Mouse (Mus musculus) MEL (cell line): ENCODE results near the gene Fbp2. TPM values are rescaled to one million over a fixed set of nuclear protein-coding genes. Genes with fewer than 3 reads are reported as not detected.

Source experiments
- DNase-seq: peaks from one replicate; pipeline ENCODE4 v3.0.0; 2011; ENCODE audit warnings: low read depth, low spot score
- H3K27ac ChIP-seq: 2 replicates; pipeline ENCODE4 v1.5.1; 2012; ENCODE audit warnings: low read depth, mild to moderate bottlenecking, control low read depth, low read length, moderate library complexity; ENCODE audit not compliant: control insufficient read depth
- H3K27me3 ChIP-seq, 2 experiments: fragments of 150-350 bp in 1 of 2; sonication (generic) in 1 of 2; 2 replicates each; pipeline ENCODE4 v1.6.1; 2012; ENCODE audit warnings: low read length in 2 of 2, mild to moderate bottlenecking in 2 of 2, improper control_type of control experiment in 1 of 2, moderate library complexity in 1 of 2; ENCODE audit not compliant: insufficient read depth in 2 of 2, control insufficient read depth in 1 of 2
- H3K36me3 ChIP-seq, 2 experiments: 2 replicates each; pipeline ENCODE4 v1.6.1; 2012 to 2014; ENCODE audit warnings: low read length in 2 of 2, improper control_type of control experiment in 1 of 2, inconsistent platforms in 1 of 2, mild to moderate bottlenecking in 1 of 2; ENCODE audit not compliant: insufficient read depth in 2 of 2, control insufficient read depth in 1 of 2
- H3K4me1 ChIP-seq, 2 experiments: fragments of 150-350 bp in 1 of 2; sonication (generic) in 1 of 2; 2 replicates each; pipeline ENCODE4 v1.6.1; 2012; ENCODE audit warnings: low read length in 2 of 2, improper control_type of control experiment in 1 of 2, mild to moderate bottlenecking in 1 of 2; ENCODE audit not compliant: insufficient read depth in 2 of 2, control insufficient read depth in 1 of 2
- H3K4me3 ChIP-seq, 2 experiments: fragments of 150-350 bp in 1 of 2; sonication (generic) in 1 of 2; 2 replicates each; pipeline ENCODE4 v1.5.1; 2012; ENCODE audit warnings: low read depth in 2 of 2, low read length in 2 of 2, mild to moderate bottlenecking in 2 of 2, moderate library complexity in 2 of 2, control low read depth in 1 of 2, improper control_type of control experiment in 1 of 2; ENCODE audit not compliant: control insufficient read depth in 1 of 2, insufficient read depth in 1 of 2
- H3K79me2 ChIP-seq: 2 replicates; pipeline ENCODE4 v1.6.1; 2012; ENCODE audit warnings: mild to moderate bottlenecking, low read length, moderate library complexity; ENCODE audit not compliant: control insufficient read depth, poor library complexity, insufficient read depth
- H3K9ac ChIP-seq: 2 replicates; pipeline ENCODE4 v1.6.1; 2012; ENCODE audit warnings: low read depth, mild to moderate bottlenecking, control low read depth, low read length, moderate library complexity; ENCODE audit not compliant: control insufficient read depth, poor library complexity, severe bottlenecking
- H3K9me3 ChIP-seq: fragments of 150-350 bp; sonication (generic); replicated peaks from 2 replicates; pipeline ENCODE4 v1.6.1; 2012; ENCODE audit warnings: mild to moderate bottlenecking, low read length, improper control_type of control experiment, moderate library complexity; ENCODE audit not compliant: insufficient read depth
- BHLHE40 ChIP-seq: IDR thresholded peaks from 2 replicates; pipeline ENCODE4 v1.6.1; 2012; ENCODE audit warnings: low read depth, mild to moderate bottlenecking, inconsistent platforms, low read length, improper control_type of control experiment, borderline replicate concordance
- CHD2 ChIP-seq: IDR thresholded peaks from 2 replicates; pipeline ENCODE4 v1.6.1; 2011; ENCODE audit warnings: low read length, improper control_type of control experiment
- CTCF ChIP-seq, 3 experiments: IDR thresholded peaks in 2 of 3; conservative IDR thresholded peaks in 1 of 3; 2 replicates each; pipeline ENCODE4 v1.5.1; 2011 to 2012; ENCODE audit warnings: low read length in 3 of 3, low read depth in 2 of 3, mild to moderate bottlenecking in 2 of 3, improper control_type of control experiment in 1 of 3, inconsistent platforms in 1 of 3, mixed read lengths in 1 of 3, moderate library complexity in 1 of 3; ENCODE audit not compliant: control insufficient read depth in 1 of 3, insufficient read depth in 1 of 3, poor library complexity in 1 of 3, severe bottlenecking in 1 of 3
- E2F4 ChIP-seq: IDR thresholded peaks from 2 replicates; pipeline ENCODE4 v1.6.1; 2011; ENCODE audit warnings: low read depth, low read length, improper control_type of control experiment, borderline replicate concordance
- EP300 ChIP-seq, 2 experiments: IDR thresholded peaks; 2 replicates each; pipeline ENCODE4 v1.6.1; 2011; ENCODE audit warnings: improper control_type of control experiment in 2 of 2, low read length in 2 of 2, low read depth in 1 of 2, mild to moderate bottlenecking in 1 of 2
- GABPA ChIP-seq: IDR thresholded peaks from 2 replicates; pipeline ENCODE4 v1.6.1; 2012; ENCODE audit warnings: low read depth, mild to moderate bottlenecking, inconsistent platforms, low read length, improper control_type of control experiment, moderate library complexity
- HCFC1 ChIP-seq: IDR thresholded peaks from 2 replicates; pipeline ENCODE4 v1.6.1; 2012; ENCODE audit warnings: low read depth, mild to moderate bottlenecking, inconsistent platforms, low read length, improper control_type of control experiment, moderate library complexity
- JUND ChIP-seq: IDR thresholded peaks from 2 replicates; pipeline ENCODE4 v1.6.1; 2011; ENCODE audit warnings: low read depth, mild to moderate bottlenecking, improper control_type of control experiment, low read length
- MAX ChIP-seq: IDR thresholded peaks from 2 replicates; pipeline ENCODE4 v1.6.1; 2011; ENCODE audit warnings: low read length, improper control_type of control experiment
- MEF2A ChIP-seq: IDR thresholded peaks from 2 replicates; pipeline ENCODE4 v1.6.1; 2014; ENCODE audit warnings: low read depth, mild to moderate bottlenecking, inconsistent platforms, low read length, improper control_type of control experiment; ENCODE audit not compliant: poor library complexity, insufficient replicate concordance, severe bottlenecking; ENCODE audit errors: extremely low read depth
- MYB ChIP-seq: IDR thresholded peaks from 2 replicates; pipeline ENCODE4 v1.6.1; 2011; ENCODE audit warnings: mild to moderate bottlenecking, low read depth, low read length, improper control_type of control experiment
- MYC ChIP-seq: IDR thresholded peaks from 2 replicates; pipeline ENCODE4 v1.6.1; 2011; ENCODE audit warnings: low read depth, mild to moderate bottlenecking, low read length, improper control_type of control experiment, moderate library complexity
- RAD21 ChIP-seq: IDR thresholded peaks from 2 replicates; pipeline ENCODE4 v1.6.1; 2011; ENCODE audit warnings: mild to moderate bottlenecking, low read depth, low read length, improper control_type of control experiment
- RCOR1 ChIP-seq: IDR thresholded peaks from 2 replicates; pipeline ENCODE4 v1.6.1; 2012; ENCODE audit warnings: low read depth, mild to moderate bottlenecking, inconsistent platforms, low read length, improper control_type of control experiment
- TAL1 ChIP-seq: IDR thresholded peaks from 2 replicates; pipeline ENCODE4 v1.6.1; 2012; ENCODE audit warnings: mild to moderate bottlenecking, inconsistent platforms, low read length, moderate library complexity, mixed read lengths
- TBP ChIP-seq: IDR thresholded peaks from 2 replicates; pipeline ENCODE4 v1.8.0; 2011; ENCODE audit warnings: low read depth, low read length, improper control_type of control experiment
- UBTF ChIP-seq: IDR thresholded peaks from 2 replicates; pipeline ENCODE4 v1.6.1; 2012; ENCODE audit warnings: low read depth, mild to moderate bottlenecking, inconsistent platforms, low read length, improper control_type of control experiment, moderate library complexity, borderline replicate concordance; ENCODE audit not compliant: insufficient read depth
- USF1 ChIP-seq: IDR thresholded peaks from 2 replicates; pipeline ENCODE4 v1.6.1; 2014; ENCODE audit warnings: low read depth, mild to moderate bottlenecking, inconsistent platforms, low read length, improper control_type of control experiment, moderate library complexity
- USF2 ChIP-seq, 2 experiments: IDR thresholded peaks; 2 replicates each; pipeline ENCODE4 v1.6.1; 2011 to 2012; ENCODE audit warnings: improper control_type of control experiment in 2 of 2, low read length in 2 of 2, borderline replicate concordance in 1 of 2, inconsistent platforms in 1 of 2, low read depth in 1 of 2, mild to moderate bottlenecking in 1 of 2; ENCODE audit not compliant: insufficient read depth in 1 of 2
- ZC3H11A ChIP-seq: IDR thresholded peaks from 2 replicates; pipeline ENCODE4 v1.6.1; 2012; ENCODE audit warnings: low read depth, mild to moderate bottlenecking, inconsistent platforms, low read length, improper control_type of control experiment
- ZMIZ1 ChIP-seq: IDR thresholded peaks from 2 replicates; pipeline ENCODE4 v1.6.1; 2012; ENCODE audit warnings: low read depth, mild to moderate bottlenecking, inconsistent platforms, low read length, improper control_type of control experiment, moderate library complexity
- polyA plus RNA-seq, 2 experiments: library from polyadenylated mRNA; stranded (reverse) in 1 of 2; unstranded in 1 of 2; fragments of >175 nt in 1 of 2; fragments of >200 nt in 1 of 2; gene quantifications; 2 replicates each; pipeline versions ENCODE4 v1.2.1 to v1.2.4; 2012; ENCODE audit warnings: low replicate concordance in 2 of 2, low read depth in 1 of 2; ENCODE audit not compliant: insufficient read length in 2 of 2, insufficient read depth in 1 of 2, missing spikeins in 1 of 2
- total RNA-seq: library from RNA; depleted of rRNA; stranded (reverse); fragments of 300-350 nt; gene quantifications from 2 replicates; pipeline ENCODE4 v1.2.3, GENCODE M21; 2012; rRNA removed

Fbp2 gene
- total RNA-seq (4.7 and 10.3 TPM in 2 replicates), polyA plus RNA-seq (10 to 100 TPM in 1 of 2 experiments, not detected in 1; 10.8 TPM)

- TF ChIP-seq UBTF (no peak), USF1 (peak; percentile 67; the same call in 1 of the 2 replicates), GABPA (no peak), MAX (peak; percentile 38; the same call in 1 of the 2 replicates), MEF2A (no peak), EP300 (IDR thresholded peaks at IDR 0.05; ENCODE audit: low read depth in 1 of 2, low read length in 2 of 2) (peak in 1 of 2 experiments; percentile 16; a peak in 1 of 4 replicates), RCOR1 (no peak)
- Histone ChIP-seq H3K79me2 (no peaks in the 10 kb centered on the region), H3K4me3 (no peak within 1 kb of the TSS), H3K27ac (peak within 1 kb of the TSS; percentile 81), H3K9ac (peak within 1 kb of the TSS; percentile 67), H3K36me3 (peaks cover 0 to 21% of the 10 kb centered on the region in 2 experiments; a peak in 2 of 4 replicates), H3K27me3 (no peaks in the 10 kb centered on the region), H3K9me3 (no peaks in the 10 kb centered on the region), H3K4me1 (peaks cover 2 to 25% of the 10 kb centered on the region in 2 experiments; a peak in 3 of 4 replicates)
- DNase-seq, result peak; percentile 57
These were observed at the start of gene Fbp2 for GRCm38 (mm10) chr13:62857941-62858915. Gene Fbp2 (minus strand): TSS chr13:62858422.

GRCm38 (mm10) chr13:62907527-62908162, 49.4 kb upstream of the Fbp2 start:
- no peak for TF ChIP-seq ZMIZ1
- TF ChIP-seq USF2 (IDR thresholded peaks at IDR 0.05; ENCODE audit: borderline replicate concordance in 1 of 2, insufficient read depth in 1 of 2, low read depth in 1 of 2, low read length in 2 of 2), result no peak
- TF ChIP-seq TBP, result no peak
- no peak for TF ChIP-seq CHD2
- TF ChIP-seq BHLHE40, result no peak
- no peak for TF ChIP-seq MYC
- no peak for TF ChIP-seq RCOR1
- no peak for TF ChIP-seq GABPA
- TF ChIP-seq HCFC1, result no peak
- no peak for TF ChIP-seq JUND
- TF ChIP-seq CTCF (IDR thresholded peaks at IDR 0.05 in 2 of 3, conservative IDR thresholded peaks at IDR 0.05 in 1 of 3; ENCODE audit: control insufficient read depth in 1 of 3, insufficient read depth in 1 of 3, low read depth in 2 of 3, low read length in 3 of 3, poor library complexity in 1 of 3, severe bottlenecking in 1 of 3), result no peak
- TF ChIP-seq E2F4, result no peak
- no peak for TF ChIP-seq RAD21
- no peak for TF ChIP-seq USF1
- no peak for TF ChIP-seq MEF2A
- TF ChIP-seq MYB, result no peak
- no peak for TF ChIP-seq TAL1
- TF ChIP-seq ZC3H11A, result no peak
- no peak for DNase-seq
- Histone ChIP-seq H3K9ac (no peak overlapping the region), H3K36me3 (no peaks in the 10 kb centered on the region), H3K9me3 (no peaks in the 10 kb centered on the region), H3K4me3 (no peak overlapping the region), H3K4me1 (no peaks in the 10 kb centered on the region), H3K27ac (no peak overlapping the region), H3K79me2 (no peaks in the 10 kb centered on the region), H3K27me3 (peaks cover 0 to 3% of the 10 kb centered on the region in 2 experiments; a peak in 1 of 4 replicates)
